Mouse (Mus musculus): ENCODE data around the gene Cdc25b. TPM values are rescaled to one million over a fixed set of nuclear protein-coding genes. Genes with fewer than 3 reads are reported as not detected.

The Cdc25b gene
- total and polyA plus RNA-seq, 3 experiments: 12.6 to 34.5 TPM; not detected in 1

DNA sequence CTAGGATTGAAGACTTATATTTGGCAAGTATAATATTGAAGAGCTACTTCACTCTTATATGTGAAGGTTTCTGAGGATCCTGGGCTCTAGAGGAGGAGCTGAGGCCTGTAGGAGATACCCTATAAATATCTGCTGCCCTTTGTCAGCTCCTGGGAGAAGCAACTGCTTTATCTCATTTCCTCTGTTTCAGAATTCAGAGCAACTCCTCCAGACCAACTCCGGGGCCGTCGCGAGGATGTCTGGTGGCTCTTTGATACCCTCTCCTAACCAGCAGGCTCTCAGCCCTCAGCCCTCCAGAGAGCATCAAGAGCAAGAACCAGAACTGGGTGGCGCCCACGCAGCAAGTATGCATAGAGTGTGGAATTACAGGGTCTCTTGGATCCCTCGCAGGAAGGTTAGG lies 56.2 kb downstream of the Cdc25b start:
- Histone ChIP-seq H3K36me3 (ENCODE audit: control insufficient read depth in 1 of 2, insufficient read depth in 2 of 2, low read length in 2 of 2) (peaks cover 10 to 34% of the 10 kb centered on the region in 2 experiments; a peak in 3 of 4 replicates), H3K4me1 (ENCODE audit: control insufficient read depth in 1 of 2, insufficient read depth in 2 of 2, low read length in 2 of 2) (peaks cover 17 to 36% of the 10 kb centered on the region in 2 experiments), H3K27ac (ENCODE audit: control insufficient read depth, low read depth, low read length) (peak overlapping the region; percentile 96), H3K4me3 (ENCODE audit: control insufficient read depth in 1 of 2, insufficient read depth in 1 of 2, low read depth in 2 of 2, low read length in 2 of 2) (no peak overlapping the region), H3K79me2 (ENCODE audit: control insufficient read depth, insufficient read depth, low read length, poor library complexity) (no peaks in the 10 kb centered on the region), H3K9ac (ENCODE audit: control insufficient read depth, low read depth, low read length, poor library complexity, severe bottlenecking) (no peak overlapping the region), H3K27me3 (ENCODE audit: control insufficient read depth in 1 of 2, insufficient read depth in 2 of 2, low read length in 2 of 2) (no peaks in the 10 kb centered on the region), H3K9me3 (replicated peaks; ENCODE audit: insufficient read depth, low read length) (no peaks in the 10 kb centered on the region)
- peak; percentile 83 for DNase-seq (ENCODE audit: low read depth, low spot score)
- TF ChIP-seq MAZ (IDR thresholded peaks at IDR 0.05; ENCODE audit: low read depth, low read length) (no peak), HCFC1 (IDR thresholded peaks at IDR 0.05; ENCODE audit: low read depth, low read length) (no peak), MAX (IDR thresholded peaks at IDR 0.05; ENCODE audit: low read length) (no peak), NRF1 (IDR thresholded peaks at IDR 0.05; ENCODE audit: insufficient read depth, low read depth, low read length, poor library complexity, severe bottlenecking) (no peak), ZNF384 (IDR thresholded peaks at IDR 0.05; ENCODE audit: low read depth, low read length) (no peak), ELF1 (IDR thresholded peaks at IDR 0.05; ENCODE audit: low read depth, low read length) (no peak), TAL1 (IDR thresholded peaks at IDR 0.05; ENCODE audit: low read length) (peak; percentile 51; the same call in 1 of the 2 replicates), POLR2A (IDR thresholded peaks at IDR 0.05; ENCODE audit: control insufficient read depth in 1 of 2, insufficient read depth in 1 of 2, low read depth in 1 of 2, low read length in 2 of 2, poor library complexity in 1 of 2) (no peak), MEF2A (IDR thresholded peaks at IDR 0.05; ENCODE audit: extremely low read depth, insufficient replicate concordance, low read depth, low read length, poor library complexity, severe bottlenecking) (no peak), ZKSCAN1 (IDR thresholded peaks at IDR 0.05; ENCODE audit: low read depth, low read length) (no peak), USF1 (IDR thresholded peaks at IDR 0.05; ENCODE audit: low read depth, low read length) (no peak), UBTF (IDR thresholded peaks at IDR 0.05; ENCODE audit: borderline replicate concordance, insufficient read depth, low read depth, low read length) (no peak), NELFE (IDR thresholded peaks at IDR 0.05; ENCODE audit: low read depth, low read length) (no peak), JUND (IDR thresholded peaks at IDR 0.05; ENCODE audit: low read depth, low read length) (no peak), BHLHE40 (IDR thresholded peaks at IDR 0.05; ENCODE audit: borderline replicate concordance, low read depth, low read length) (no peak), E2F4 (IDR thresholded peaks at IDR 0.05; ENCODE audit: borderline replicate concordance, low read depth, low read length) (no peak), RCOR1 (IDR thresholded peaks at IDR 0.05; ENCODE audit: low read depth, low read length) (peak; percentile 54; the same call in 1 of the 2 replicates), CTCF (IDR thresholded peaks at IDR 0.05 in 2 of 3, conservative IDR thresholded peaks at IDR 0.05 in 1 of 3; ENCODE audit: control insufficient read depth in 1 of 3, insufficient read depth in 1 of 3, low read depth in 2 of 3, low read length in 3 of 3, poor library complexity in 1 of 3, severe bottlenecking in 1 of 3) (no peak), RAD21 (IDR thresholded peaks at IDR 0.05; ENCODE audit: low read depth, low read length) (no peak), KAT2A (conservative IDR thresholded peaks at IDR 0.05; ENCODE audit: low read depth, low read length) (no peak), MXI1 (IDR thresholded peaks at IDR 0.05; ENCODE audit: low read depth, low read length) (peak; percentile 5; the same call in 1 of the 2 replicates), ETS1 (IDR thresholded peaks at IDR 0.05; ENCODE audit: low read depth, low read length) (peak; percentile 63), ZMIZ1 (IDR thresholded peaks at IDR 0.05; ENCODE audit: low read depth, low read length) (no peak), SMC3 (IDR thresholded peaks at IDR 0.05; ENCODE audit: low read depth, low read length) (no peak), MYC (IDR thresholded peaks at IDR 0.05; ENCODE audit: low read depth, low read length) (no peak), TCF12 (IDR thresholded peaks at IDR 0.05; ENCODE audit: low read depth, low read length) (peak; percentile 87), POLR2AphosphoS5 (IDR thresholded peaks at IDR 0.05; ENCODE audit: borderline replicate concordance, low read depth, low read length) (no peak), ZC3H11A (IDR thresholded peaks at IDR 0.05; ENCODE audit: low read depth, low read length) (no peak), GABPA (IDR thresholded peaks at IDR 0.05; ENCODE audit: low read depth, low read length) (no peak), TBP (IDR thresholded peaks at IDR 0.05; ENCODE audit: low read depth, low read length) (no peak), USF2 (IDR thresholded peaks at IDR 0.05; ENCODE audit: borderline replicate concordance in 1 of 2, insufficient read depth in 1 of 2, low read depth in 1 of 2, low read length in 2 of 2) (no peak), SIN3A (IDR thresholded peaks at IDR 0.05; ENCODE audit: low read length) (no peak), GATA1 (IDR thresholded peaks at IDR 0.05; ENCODE audit: low read depth, low read length) (peak; percentile 63; the same call in 1 of the 2 replicates), MYB (IDR thresholded peaks at IDR 0.05; ENCODE audit: low read depth, low read length) (no peak), POLR2AphosphoS2 (IDR thresholded peaks at IDR 0.05; ENCODE audit: low read length) (no peak), MAFK (IDR thresholded peaks at IDR 0.05; ENCODE audit: borderline replicate concordance, low read depth, low read length) (no peak), CHD2 (IDR thresholded peaks at IDR 0.05; ENCODE audit: low read length) (no peak), CHD1 (IDR thresholded peaks at IDR 0.05; ENCODE audit: low read depth, low read length) (no peak)
